Mouse (Mus musculus): ENCODE measurements around the gene Hist3h2ba. TPM values are rescaled to one million over a fixed set of nuclear protein-coding genes. Genes with fewer than 3 reads are reported as not detected.

The Hist3h2ba gene
- polyA plus RNA-seq, 1 experiment = 18.8 TPM

DNA sequence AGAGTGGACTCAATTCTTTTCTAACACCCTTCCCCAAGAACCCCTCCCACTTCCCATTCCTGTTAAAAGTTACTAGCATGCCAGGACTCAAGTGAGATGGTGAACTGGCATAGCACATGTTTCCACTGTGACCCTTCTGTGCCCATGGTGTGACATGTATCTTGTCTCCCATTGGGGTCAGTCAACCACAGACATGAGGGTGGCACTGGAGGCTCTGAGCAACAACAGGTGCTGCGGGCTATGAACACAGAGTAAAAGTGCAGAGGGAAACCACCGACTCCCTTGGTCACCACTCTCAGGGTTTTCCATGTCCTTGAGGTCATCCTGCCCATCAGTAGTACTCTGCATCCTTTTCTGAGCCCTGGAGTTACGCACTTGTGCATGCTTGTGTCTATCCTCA is 23.1 kb downstream of the Hist3h2ba start:
- H3K4me3 ChIP-seq (replicated peaks; ENCODE audit: control insufficient read depth, low read depth, low read length) = no peak overlapping the region
- no peak for TF ChIP-seq POLR2A (IDR thresholded peaks at IDR 0.05; ENCODE audit: borderline replicate concordance, control insufficient read depth, low read depth, low read length)
- TF ChIP-seq CTCF (IDR thresholded peaks at IDR 0.05; ENCODE audit: control insufficient read depth, insufficient read depth, low read length) = no peak
- WGBS = 87% methylated on average over 3 of the region's 3 CpGs
- H3K4me1 ChIP-seq (ENCODE audit: control insufficient read depth, insufficient read depth, low read length) = no peaks in the 10 kb centered on the region; the same call in 1 of the 2 replicates
- no peak overlapping the region for H3K27ac ChIP-seq (ENCODE audit: control insufficient read depth, insufficient read depth, low read depth, low read length, poor library complexity)

GRCm38 (mm10) chr11:58974414-58974813 is 25.7 kb downstream of the Hist3h2ba start:
- 85% methylated on average over 3 of the region's 3 CpGs for WGBS
- H3K4me1 ChIP-seq (ENCODE audit: control insufficient read depth, insufficient read depth, low read length) = no peaks in the 10 kb centered on the region; the same call in 1 of the 2 replicates
- no peak for TF ChIP-seq POLR2A (IDR thresholded peaks at IDR 0.05; ENCODE audit: borderline replicate concordance, control insufficient read depth, low read depth, low read length)
- TF ChIP-seq CTCF (IDR thresholded peaks at IDR 0.05; ENCODE audit: control insufficient read depth, insufficient read depth, low read length) = no peak

GRCm38 (mm10) chr11:58977150-58977549 is 28.4 kb downstream of the Hist3h2ba start:
- no peak for TF ChIP-seq CTCF (IDR thresholded peaks at IDR 0.05; ENCODE audit: control insufficient read depth, insufficient read depth, low read length)
- TF ChIP-seq POLR2A (IDR thresholded peaks at IDR 0.05; ENCODE audit: borderline replicate concordance, control insufficient read depth, low read depth, low read length) = peak; percentile 50; the same call in 1 of the 2 replicates
- under 1% methylated on average over 29 of the region's 29 CpGs for WGBS
- Histone ChIP-seq H3K4me1 (ENCODE audit: control insufficient read depth, insufficient read depth, low read length) (peaks cover 9% of the 10 kb centered on the region), H3K4me3 (replicated peaks; ENCODE audit: control insufficient read depth, low read depth, low read length) (peak overlapping the region; percentile 89), H3K27ac (ENCODE audit: control insufficient read depth, insufficient read depth, low read depth, low read length, poor library complexity) (peak overlapping the region; percentile 95)

More at GRCm38 (mm10) chr11:58974414-58974813, 25.7 kb downstream of the Hist3h2ba start:
- H3K27ac ChIP-seq (ENCODE audit: control insufficient read depth, insufficient read depth, low read depth, low read length, poor library complexity) = no peak overlapping the region
- no peak overlapping the region for H3K4me3 ChIP-seq (replicated peaks; ENCODE audit: control insufficient read depth, low read depth, low read length)

DNA sequence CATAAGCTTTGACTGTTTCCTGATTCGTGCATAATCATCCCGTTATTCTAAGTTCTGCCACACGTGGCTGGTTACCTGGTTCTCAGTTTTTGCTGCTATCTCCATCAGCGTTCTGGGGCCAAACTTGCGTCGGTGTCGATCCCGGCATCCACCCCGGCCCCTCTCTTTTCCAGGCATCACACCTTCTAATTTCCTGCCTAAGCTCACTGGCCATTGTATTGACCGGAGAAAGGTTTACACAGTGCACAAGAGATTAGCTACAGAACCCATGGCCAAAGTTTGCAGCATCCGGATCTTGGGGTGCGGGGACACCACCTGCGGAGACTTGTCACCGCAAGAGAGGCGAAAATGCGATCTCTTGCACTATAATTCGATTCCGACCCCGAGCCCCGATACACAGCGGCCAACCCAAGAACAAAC is 28.9 kb downstream of the Hist3h2ba start:
- WGBS = under 1% methylated on average over 21 of the region's 21 CpGs
- peak overlapping the region; percentile 89 for H3K4me3 ChIP-seq (replicated peaks; ENCODE audit: control insufficient read depth, low read depth, low read length)
- H3K4me1 ChIP-seq (ENCODE audit: control insufficient read depth, insufficient read depth, low read length) = peaks cover 11% of the 10 kb centered on the region
- TF ChIP-seq CTCF (IDR thresholded peaks at IDR 0.05; ENCODE audit: control insufficient read depth, insufficient read depth, low read length) = no peak
- no peak for TF ChIP-seq POLR2A (IDR thresholded peaks at IDR 0.05; ENCODE audit: borderline replicate concordance, control insufficient read depth, low read depth, low read length)
- H3K27ac ChIP-seq (ENCODE audit: control insufficient read depth, insufficient read depth, low read depth, low read length, poor library complexity) = peak overlapping the region; percentile 95

GRCm38 (mm10) chr11:58978027-58978705 is 29.4 kb downstream of the Hist3h2ba start, which contains the start of gene Trim11:
Gene Trim11 (plus strand): TSS chr11:58978093.
- H3K27ac ChIP-seq (ENCODE audit: control insufficient read depth, insufficient read depth, low read depth, low read length, poor library complexity) = peak within 1 kb of the TSS; percentile 95
- WGBS = under 1% methylated on average over 64 of the region's 64 CpGs
- H3K4me3 ChIP-seq (replicated peaks; ENCODE audit: control insufficient read depth, low read depth, low read length) = peak within 1 kb of the TSS; percentile 89
- TF ChIP-seq POLR2A (IDR thresholded peaks at IDR 0.05; ENCODE audit: borderline replicate concordance, control insufficient read depth, low read depth, low read length) (peak; percentile 84; the same call in 1 of the 2 replicates), CTCF (IDR thresholded peaks at IDR 0.05; ENCODE audit: control insufficient read depth, insufficient read depth, low read length) (no peak)
- H3K4me1 ChIP-seq (ENCODE audit: control insufficient read depth, insufficient read depth, low read length) = peaks cover 11% of the 10 kb centered on the region

DNA sequence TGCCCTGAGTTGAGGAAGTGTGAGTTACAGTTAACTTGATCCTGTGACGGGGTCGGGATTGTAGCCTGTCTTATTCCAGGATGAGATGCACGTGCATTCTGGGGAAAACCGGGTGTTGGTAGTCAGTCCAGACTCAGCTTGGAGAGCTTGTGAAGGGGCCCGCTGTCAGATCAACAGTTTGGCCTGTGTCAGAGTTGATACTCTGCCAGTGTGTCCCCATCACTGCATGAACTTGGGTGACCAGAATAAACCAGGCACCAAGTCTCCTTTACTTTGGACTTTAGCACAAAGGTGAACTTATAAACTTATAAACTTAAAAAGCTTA is 29.9 kb downstream of the Hist3h2ba start:
- Histone ChIP-seq H3K27ac (ENCODE audit: control insufficient read depth, insufficient read depth, low read depth, low read length, poor library complexity) (peak overlapping the region; percentile 95), H3K4me3 (replicated peaks; ENCODE audit: control insufficient read depth, low read depth, low read length) (peak overlapping the region; percentile 89), H3K4me1 (ENCODE audit: control insufficient read depth, insufficient read depth, low read length) (peaks cover 11% of the 10 kb centered on the region)
- no peak for TF ChIP-seq POLR2A (IDR thresholded peaks at IDR 0.05; ENCODE audit: borderline replicate concordance, control insufficient read depth, low read depth, low read length)
- no peak for TF ChIP-seq CTCF (IDR thresholded peaks at IDR 0.05; ENCODE audit: control insufficient read depth, insufficient read depth, low read length)
- WGBS = under 1% methylated on average over 5 of the region's 5 CpGs

- H3K4me3 ChIP-seq (replicated peaks; ENCODE audit: control insufficient read depth, low read depth, low read length) = peak overlapping the region; percentile 89
- H3K4me1 ChIP-seq (ENCODE audit: control insufficient read depth, insufficient read depth, low read length) = peaks cover 11% of the 10 kb centered on the region
- peak overlapping the region; percentile 48 for H3K27ac ChIP-seq (ENCODE audit: control insufficient read depth, insufficient read depth, low read depth, low read length, poor library complexity)
- TF ChIP-seq POLR2A (IDR thresholded peaks at IDR 0.05; ENCODE audit: borderline replicate concordance, control insufficient read depth, low read depth, low read length) = no peak
- no peak for TF ChIP-seq CTCF (IDR thresholded peaks at IDR 0.05; ENCODE audit: control insufficient read depth, insufficient read depth, low read length)
- 22% methylated on average over 3 of the region's 3 CpGs for whole genome bisulfite sequencing
Measured at GRCm38 (mm10) chr11:58979183-58979582, 30.5 kb downstream of the Hist3h2ba start.

DNA sequence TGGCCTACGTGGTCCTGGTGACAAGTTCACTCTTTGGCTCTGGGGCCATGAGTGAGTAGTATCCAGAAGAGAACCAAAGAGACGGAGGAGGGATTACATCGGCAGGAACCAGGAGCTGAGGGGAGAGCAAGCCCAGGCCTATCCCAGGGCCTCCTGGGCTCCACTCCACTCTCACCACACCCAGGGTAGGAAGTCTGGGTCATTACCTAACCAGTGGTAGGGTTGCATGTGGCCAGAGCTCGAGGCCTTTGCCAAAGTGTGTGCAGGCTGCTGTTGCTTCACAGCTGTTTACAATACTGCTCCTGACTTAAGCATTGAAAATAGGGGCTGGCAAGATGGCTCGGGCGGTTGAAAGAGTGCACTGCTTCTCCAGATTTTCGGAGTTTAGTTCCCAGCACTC is 30.9 kb downstream of the Hist3h2ba start:
- WGBS = 36% methylated on average over 7 of the region's 7 CpGs
- H3K27ac ChIP-seq (ENCODE audit: control insufficient read depth, insufficient read depth, low read depth, low read length, poor library complexity) = peak overlapping the region; percentile 48
- TF ChIP-seq POLR2A (IDR thresholded peaks at IDR 0.05; ENCODE audit: borderline replicate concordance, control insufficient read depth, low read depth, low read length) (no peak), CTCF (IDR thresholded peaks at IDR 0.05; ENCODE audit: control insufficient read depth, insufficient read depth, low read length) (no peak)
- peaks cover 11% of the 10 kb centered on the region for H3K4me1 ChIP-seq (ENCODE audit: control insufficient read depth, insufficient read depth, low read length)
- H3K4me3 ChIP-seq (replicated peaks; ENCODE audit: control insufficient read depth, low read depth, low read length) = peak overlapping the region; percentile 68

Data from bone marrow, adult 2 months (tissue).